Mouse (Mus musculus): Measurements from ENCODE around the gene Tcf7l2. TPM values are rescaled to one million over a fixed set of nuclear protein-coding genes. Genes with fewer than 3 reads are reported as not detected.

Tcf7l2 gene
- polyA plus RNA-seq, 1 experiment = 18.2 TPM

- DNase-seq = peak; percentile 92
- no peak for TF ChIP-seq CTCF (conservative IDR thresholded peaks at IDR 0.05; ENCODE audit: insufficient read depth, insufficient read length, low read depth, low read length)
- no peak for TF ChIP-seq POLR2A (IDR thresholded peaks at IDR 0.05; ENCODE audit: low read depth, low read length)
- WGBS = 57% methylated on average over 19 of the region's 19 CpGs
- Histone ChIP-seq H3K27me3 (replicated peaks; ENCODE audit: control insufficient read depth, insufficient read depth, low read length) (no peaks in the 10 kb centered on the region), H3K36me3 (ENCODE audit: control insufficient read depth, insufficient read depth, low read length) (no peaks in the 10 kb centered on the region), H3K27ac (ENCODE audit: insufficient read depth, low read depth, low read length) (peak overlapping the region; percentile 72; the same call in 1 of the 2 replicates), H3K4me1 (ENCODE audit: control insufficient read depth, insufficient read depth, low read length) (peaks cover 19% of the 10 kb centered on the region), H3K4me3 (ENCODE audit: insufficient read depth, low read depth, low read length) (no peak overlapping the region)
These were observed 110.1 kb downstream of the Tcf7l2 start for GRCm38 (mm10) chr19:55851498-55852324.

- DNase-seq = no peak
- Histone ChIP-seq H3K27ac (ENCODE audit: insufficient read depth, low read depth, low read length) (no peak overlapping the region), H3K4me1 (ENCODE audit: control insufficient read depth, insufficient read depth, low read length) (peaks cover 12% of the 10 kb centered on the region), H3K27me3 (replicated peaks; ENCODE audit: control insufficient read depth, insufficient read depth, low read length) (no peaks in the 10 kb centered on the region), H3K36me3 (ENCODE audit: control insufficient read depth, insufficient read depth, low read length) (no peaks in the 10 kb centered on the region), H3K4me3 (ENCODE audit: insufficient read depth, low read depth, low read length) (no peak overlapping the region)
- TF ChIP-seq CTCF (conservative IDR thresholded peaks at IDR 0.05; ENCODE audit: insufficient read depth, insufficient read length, low read depth, low read length) = no peak
- 90% methylated on average over 10 of the region's 10 CpGs for WGBS
These were observed 112.8 kb downstream of the Tcf7l2 start for GRCm38 (mm10) chr19:55854389-55854788.

GRCm38 (mm10) chr19:55855571-55855970 lies 114.0 kb downstream of the Tcf7l2 start:
- Histone ChIP-seq H3K27ac (ENCODE audit: insufficient read depth, low read depth, low read length) (no peak overlapping the region; the same call in 1 of the 2 replicates), H3K4me1 (ENCODE audit: control insufficient read depth, insufficient read depth, low read length) (peaks cover 12% of the 10 kb centered on the region), H3K27me3 (replicated peaks; ENCODE audit: control insufficient read depth, insufficient read depth, low read length) (no peaks in the 10 kb centered on the region), H3K4me3 (ENCODE audit: insufficient read depth, low read depth, low read length) (no peak overlapping the region), H3K36me3 (ENCODE audit: control insufficient read depth, insufficient read depth, low read length) (no peaks in the 10 kb centered on the region)
- DNase-seq = peak; percentile 83
- TF ChIP-seq POLR2A (IDR thresholded peaks at IDR 0.05; ENCODE audit: low read depth, low read length) = no peak
- 55% methylated on average over 5 of the region's 5 CpGs for WGBS

GRCm38 (mm10) chr19:55857328-55857727 lies 115.7 kb downstream of the Tcf7l2 start:
- H3K4me1 ChIP-seq (ENCODE audit: control insufficient read depth, insufficient read depth, low read length) = peaks cover 4% of the 10 kb centered on the region
- no peaks in the 10 kb centered on the region for H3K36me3 ChIP-seq (ENCODE audit: control insufficient read depth, insufficient read depth, low read length)
- H3K27me3 ChIP-seq (replicated peaks; ENCODE audit: control insufficient read depth, insufficient read depth, low read length) = no peaks in the 10 kb centered on the region
- no peak overlapping the region for H3K4me3 ChIP-seq (ENCODE audit: insufficient read depth, low read depth, low read length)
- H3K27ac ChIP-seq (ENCODE audit: insufficient read depth, low read depth, low read length) = no peak overlapping the region
- 85% methylated on average over 4 of the region's 4 CpGs for WGBS
- DNase-seq = no peak
- TF ChIP-seq POLR2A (IDR thresholded peaks at IDR 0.05; ENCODE audit: low read depth, low read length) (no peak), CTCF (conservative IDR thresholded peaks at IDR 0.05; ENCODE audit: insufficient read depth, insufficient read length, low read depth, low read length) (0 out of 2 replicates have a peak, but pooled peaks have one; percentile 15)

GRCm38 (mm10) chr19:55860009-55860743 lies 118.6 kb downstream of the Tcf7l2 start:
- 75% methylated on average over 10 of the region's 10 CpGs for WGBS
- TF ChIP-seq CTCF (conservative IDR thresholded peaks at IDR 0.05; ENCODE audit: insufficient read depth, insufficient read length, low read depth, low read length) (no peak), POLR2A (IDR thresholded peaks at IDR 0.05; ENCODE audit: low read depth, low read length) (no peak)
- H3K27ac ChIP-seq (ENCODE audit: insufficient read depth, low read depth, low read length) = no peak overlapping the region
- DNase-seq = no peak
- no peak overlapping the region for H3K4me3 ChIP-seq (ENCODE audit: insufficient read depth, low read depth, low read length)
- H3K36me3 ChIP-seq (ENCODE audit: control insufficient read depth, insufficient read depth, low read length) = no peaks in the 10 kb centered on the region; the same call in 1 of the 2 replicates
- no peaks in the 10 kb centered on the region for H3K4me1 ChIP-seq (ENCODE audit: control insufficient read depth, insufficient read depth, low read length)
- H3K27me3 ChIP-seq (replicated peaks; ENCODE audit: control insufficient read depth, insufficient read depth, low read length) = no peaks in the 10 kb centered on the region

DNA sequence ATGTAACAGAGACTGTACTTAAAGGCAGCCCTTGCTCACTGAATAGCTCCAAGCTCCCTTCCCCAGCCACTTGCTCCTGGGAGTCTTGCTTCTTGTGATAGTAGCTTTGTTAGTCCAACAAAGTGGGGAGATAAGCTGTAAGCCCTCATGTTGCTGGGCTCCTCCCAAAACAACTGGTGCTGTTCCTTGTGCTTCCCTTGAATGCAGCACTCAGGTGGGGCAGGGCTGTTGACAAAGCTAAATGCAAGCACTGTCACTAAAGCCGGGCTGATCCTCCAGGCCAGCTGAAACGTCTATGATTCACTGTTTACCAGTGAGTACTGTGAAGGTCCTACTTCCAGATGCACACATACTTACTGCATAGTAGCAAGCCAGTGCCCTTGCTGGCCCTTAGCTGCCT lies 120.1 kb downstream of the Tcf7l2 start:
- no peak overlapping the region for H3K27ac ChIP-seq (ENCODE audit: insufficient read depth, low read depth, low read length)
- DNase-seq = no peak
- H3K36me3 ChIP-seq (ENCODE audit: control insufficient read depth, insufficient read depth, low read length) = no peaks in the 10 kb centered on the region; the same call in 1 of the 2 replicates
- TF ChIP-seq POLR2A (IDR thresholded peaks at IDR 0.05; ENCODE audit: low read depth, low read length) (no peak), CTCF (conservative IDR thresholded peaks at IDR 0.05; ENCODE audit: insufficient read depth, insufficient read length, low read depth, low read length) (no peak)
- H3K4me1 ChIP-seq (ENCODE audit: control insufficient read depth, insufficient read depth, low read length) = no peaks in the 10 kb centered on the region
- no peak overlapping the region for H3K4me3 ChIP-seq (ENCODE audit: insufficient read depth, low read depth, low read length)
- no peaks in the 10 kb centered on the region for H3K27me3 ChIP-seq (replicated peaks; ENCODE audit: control insufficient read depth, insufficient read depth, low read length)
- 80% methylated on average over 2 of the region's 2 CpGs for WGBS

DNA sequence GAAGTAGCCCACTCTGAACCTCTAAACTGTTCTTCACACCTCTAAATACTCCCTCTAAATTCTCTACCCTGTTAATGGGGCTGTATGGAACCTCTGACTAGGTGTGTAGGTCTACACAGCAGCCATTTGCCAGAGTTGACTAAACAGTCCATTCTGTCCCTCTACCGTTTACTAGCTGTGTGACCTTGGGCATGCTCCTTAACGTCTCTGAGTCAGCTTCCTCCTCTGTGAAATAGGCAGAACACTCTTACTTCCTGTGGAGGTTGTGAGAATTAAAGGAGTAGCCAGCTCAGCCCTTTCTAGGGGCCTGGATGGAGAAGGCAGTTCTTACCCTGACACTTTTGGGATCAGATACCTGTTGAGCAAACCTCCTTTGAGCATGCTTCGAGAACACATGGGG lies 120.9 kb downstream of the Tcf7l2 start:
- no peaks in the 10 kb centered on the region for H3K4me1 ChIP-seq (ENCODE audit: control insufficient read depth, insufficient read depth, low read length)
- H3K36me3 ChIP-seq (ENCODE audit: control insufficient read depth, insufficient read depth, low read length) = no peaks in the 10 kb centered on the region; the same call in 1 of the 2 replicates
- no peak for TF ChIP-seq POLR2A (IDR thresholded peaks at IDR 0.05; ENCODE audit: low read depth, low read length)
- TF ChIP-seq CTCF (conservative IDR thresholded peaks at IDR 0.05; ENCODE audit: insufficient read depth, insufficient read length, low read depth, low read length) = no peak
- no peak for DNase-seq
- H3K27ac ChIP-seq (ENCODE audit: insufficient read depth, low read depth, low read length) = no peak overlapping the region
- H3K4me3 ChIP-seq (ENCODE audit: insufficient read depth, low read depth, low read length) = no peak overlapping the region
- 66% methylated on average over 3 of the region's 3 CpGs for WGBS
- no peaks in the 10 kb centered on the region for H3K27me3 ChIP-seq (replicated peaks; ENCODE audit: control insufficient read depth, insufficient read depth, low read length)

Data from kidney, adult 2 months (tissue).